7 mouse cellular contexts compared by ENCODE assay signal in genomic region chr5:117134066-117134888, GRCm38 (mm10). TPM values are rescaled to one million over a fixed set of nuclear protein-coding genes. Genes with fewer than 3 reads are reported as not detected.
A peak's percentile ranks its signal among the peaks of the same experiment; 100 is the strongest.
DNase-seq lines count a peak whose midpoint lies in the region; ATAC-seq and TF ChIP-seq lines count a peak whose summit lies in the region.

No protein-coding gene starts in this region.

- H3K36me3 ChIP-seq in thymus, adult 2 months (ENCODE audit: control insufficient read depth, insufficient read depth, low read length) = no peaks in the 10 kb centered on the region
- H3K36me3 ChIP-seq in erythroblast, embryonic 14.5 days (ENCODE audit: control insufficient read depth) = peaks cover 49% of the 10 kb centered on the region
- H3K36me3 ChIP-seq in lung, postnatal 0 days (ENCODE audit: insufficient read depth, low read length) = no peaks in the 10 kb centered on the region

- no peaks in the 10 kb centered on the region for H3K9me3 ChIP-seq in erythroblast, embryonic 14.5 days (ENCODE audit: control insufficient read depth, low read length)
- no peaks in the 10 kb centered on the region for H3K9me3 ChIP-seq in lung, postnatal 0 days (ENCODE audit: low read length)

- ATAC-seq in lung, postnatal 0 days = peak; percentile 89

- TF ChIP-seq POLR2A in thymus, adult 2 months (IDR thresholded peaks at IDR 0.05; ENCODE audit: control insufficient read depth, extremely low read depth, insufficient read depth, low read length, poor library complexity) = peak; percentile 15; the same call in 1 of the 2 replicates

- H3K27ac ChIP-seq in thymus, adult 2 months (ENCODE audit: control insufficient read depth, insufficient read depth, low read length) = peak overlapping the region; percentile 90
- H3K27ac ChIP-seq in lung, postnatal 0 days (ENCODE audit: low read length) = peak overlapping the region; percentile 95

- peak overlapping the region; percentile 31 for H3K4me2 ChIP-seq in lung, postnatal 0 days (replicated peaks; ENCODE audit: low read depth, low read length)

- TF ChIP-seq CTCF in thymus, adult 2 months (IDR thresholded peaks at IDR 0.05; ENCODE audit: borderline replicate concordance, control insufficient read depth, extremely low read depth, insufficient read depth, low read length, poor library complexity) = no peak
- TF ChIP-seq CTCF in lung, postnatal 0 days (IDR thresholded peaks at IDR 0.05) = no peak

- peak overlapping the region; percentile 9; the same call in 1 of the 2 replicates for H3K9ac ChIP-seq in lung, postnatal 0 days (replicated peaks; ENCODE audit: low read depth)

- 3% methylated on average over 19 of the region's 19 CpGs for WGBS in thymus, adult 2 months
- 21% methylated on average over 19 of the region's 19 CpGs for WGBS in lung, postnatal 0 days

- no peaks in the 10 kb centered on the region for H3K27me3 ChIP-seq in thymus, adult 2 months (ENCODE audit: control insufficient read depth, insufficient read depth, low read length)
- no peaks in the 10 kb centered on the region for H3K27me3 ChIP-seq in erythroblast, embryonic 14.5 days (ENCODE audit: control insufficient read depth)
- no peaks in the 10 kb centered on the region for H3K27me3 ChIP-seq in lung, postnatal 0 days (replicated peaks; ENCODE audit: insufficient read depth, low read length)

- H3K4me3 ChIP-seq in thymus, adult 2 months (ENCODE audit: control insufficient read depth, insufficient read depth, low read length) = peak overlapping the region; percentile 93
- H3K4me3 ChIP-seq in erythroblast, embryonic 14.5 days (replicated peaks) = peak overlapping the region; percentile 85
- 0 out of 2 replicates have a peak overlapping the region, but pooled peaks have one; percentile 0 for H3K4me3 ChIP-seq in lung, postnatal 0 days (ENCODE audit: low read depth, low read length)

- peaks cover 55% of the 10 kb centered on the region for H3K4me1 ChIP-seq in thymus, adult 2 months (replicated peaks; ENCODE audit: control insufficient read depth, insufficient read depth, low read length)
- peaks cover 80% of the 10 kb centered on the region for H3K4me1 ChIP-seq in erythroblast, embryonic 14.5 days (ENCODE audit: control insufficient read depth)
- H3K4me1 ChIP-seq in lung, postnatal 0 days (ENCODE audit: insufficient read depth, low read depth, low read length) = peaks cover 18% of the 10 kb centered on the region; the same call in 1 of the 2 replicates

- DNase-seq in thymus, adult 2 months = peak; percentile 53
- DNase-seq in thymus, adult 18-20 months = no peak
- DNase-seq in lung, postnatal 0 days (ENCODE audit: low spot score) = peak; percentile 96
- DNase-seq in cerebellum, adult 9-10 months = no peak
- no peak for DNase-seq in cerebellum, postnatal 36 days
- DNase-seq in neural tube, embryonic 10.5 days (ENCODE audit: extremely low spot score, low spot score) = no peak

- peak; percentile 96 for TF ChIP-seq EP300 in lung, postnatal 0 days (IDR thresholded peaks at IDR 0.05)

RNA-seq across cellular contexts. Expression of gene Taok3, which starts 14.3 kb away (rescaled TPM):
- polyA plus RNA-seq in thymus, adult 2 months (2012; rRNA removed) = 43.5 and 50.8 TPM in 2 replicates
- polyA plus RNA-seq in erythroblast, embryonic 14.5 days (2012) = 5.1 and 5.4 TPM in 2 replicates
- 55.5 and 67.3 TPM in 2 replicates for polyA plus RNA-seq in lung, postnatal 0 days (2015; fragmentation: Nextera tagmentation; extraction: Ambion mirVana)

RNA-seq across cellular contexts. Expression of gene Suds3, which starts 18.4 kb away (rescaled TPM):
- polyA plus RNA-seq in thymus, adult 2 months (2012; rRNA removed) = 108 and 113 TPM in 2 replicates
- 8.0 and 8.8 TPM in 2 replicates for polyA plus RNA-seq in erythroblast, embryonic 14.5 days (2012)
- polyA plus RNA-seq in lung, postnatal 0 days (2015; fragmentation: Nextera tagmentation; extraction: Ambion mirVana) = 47.1 and 57.8 TPM in 2 replicates

Comparison
In these comparisons a context has a peak if more than half of its experiments do, and no peak if none do; other contexts are left out.
1. DNase-seq: peak in thymus, adult 2 months (single experiment) and lung, postnatal 0 days (single experiment); none in thymus, adult 18-20 months (0 of 2), cerebellum, adult 9-10 months (single experiment), cerebellum, postnatal 36 days (0 of 2) and neural tube, embryonic 10.5 days (single experiment).
2. H3K4me3 ChIP-seq: peak in every context shown above with its lines; median percentile 93 in thymus, adult 2 months; 85 in erythroblast, embryonic 14.5 days; 0 in lung, postnatal 0 days.